In the genomic region with DNA sequence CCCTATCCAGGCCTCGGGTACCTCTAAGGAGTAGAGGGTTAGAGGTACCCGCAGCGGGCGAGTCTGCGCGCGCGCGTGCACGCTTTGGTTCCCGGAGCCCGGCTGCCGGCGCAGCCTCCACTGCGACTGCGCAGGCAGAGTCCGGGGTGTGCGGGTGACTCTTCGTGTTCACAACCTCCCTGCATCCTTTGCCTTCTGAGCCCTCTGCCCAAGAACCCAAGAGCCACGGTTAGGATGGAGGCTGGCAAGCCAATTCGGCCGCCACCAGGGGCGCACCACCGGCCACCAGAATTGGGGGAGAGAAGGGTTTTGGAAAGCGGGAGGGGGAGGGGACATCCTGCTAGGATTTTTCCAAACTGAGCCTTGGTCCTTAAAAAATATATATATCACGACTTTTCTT, we compare ENCODE assay signal across 7 mouse cellular contexts. TPM values are rescaled to one million over a fixed set of nuclear protein-coding genes. Genes with fewer than 3 reads are reported as not detected.
DNase-seq lines count a peak whose midpoint lies in the region; ATAC-seq and TF ChIP-seq lines count a peak whose summit lies in the region.

No protein-coding gene starts in this region.

- no peak for TF ChIP-seq EP300 in ES-Bruce4 (IDR thresholded peaks at IDR 0.05; ENCODE audit: insufficient read depth, low read depth, low read length)
- TF ChIP-seq EP300 in stomach, postnatal 0 days (optimal IDR thresholded peaks at IDR 0.05): no peak

- peak overlapping the region; percentile 63 for H3K4me2 ChIP-seq in heart, embryonic 16.5 days (ENCODE audit: low read depth, low read length)
- H3K4me2 ChIP-seq in stomach, postnatal 0 days (replicated peaks; ENCODE audit: low read depth): peak overlapping the region; percentile 42

- no peak for TF ChIP-seq POLR2A in ES-Bruce4 (IDR thresholded peaks at IDR 0.05; ENCODE audit: insufficient read depth, low read length)

- H3K27ac ChIP-seq in ES-Bruce4 (ENCODE audit: insufficient read depth, low read length): no peak overlapping the region
- no peak overlapping the region for H3K27ac ChIP-seq in heart, embryonic 16.5 days (ENCODE audit: low read length)
- H3K27ac ChIP-seq in layer of hippocampus, adult 2 months: peak overlapping the region; percentile 67
- H3K27ac ChIP-seq in stomach, postnatal 0 days (replicated peaks): no peak overlapping the region

- WGBS in heart, embryonic 16.5 days: 3% methylated on average over 26 of the region's 26 CpGs
- 5% methylated on average over 26 of the region's 26 CpGs for WGBS in stomach, postnatal 0 days

- H3K4me1 ChIP-seq in ES-Bruce4 (ENCODE audit: control insufficient read depth, insufficient read depth, low read length): peaks cover under 1% of the 10 kb centered on the region
- peaks cover 12% of the 10 kb centered on the region for H3K4me1 ChIP-seq in heart, embryonic 16.5 days (ENCODE audit: control insufficient read depth, insufficient read depth, low read length)
- no peaks in the 10 kb centered on the region for H3K4me1 ChIP-seq in stomach, postnatal 0 days (replicated peaks; ENCODE audit: control insufficient read depth, insufficient read depth)

- no peaks in the 10 kb centered on the region for H3K36me3 ChIP-seq in ES-Bruce4 (ENCODE audit: control insufficient read depth, insufficient read depth, low read length, poor library complexity, severe bottlenecking)
- no peaks in the 10 kb centered on the region for H3K36me3 ChIP-seq in heart, embryonic 16.5 days (ENCODE audit: control insufficient read depth, insufficient read depth)
- H3K36me3 ChIP-seq in stomach, postnatal 0 days (ENCODE audit: control insufficient read depth, insufficient read depth, low read length): no peaks in the 10 kb centered on the region

- H3K9ac ChIP-seq in ES-Bruce4 (ENCODE audit: low read depth, poor library complexity, severe bottlenecking): peak overlapping the region; percentile 32
- no peak overlapping the region for H3K9ac ChIP-seq in heart, embryonic 16.5 days (ENCODE audit: low read length)
- H3K9ac ChIP-seq in stomach, postnatal 0 days (ENCODE audit: low read length): no peak overlapping the region; the same call in 1 of the 2 replicates

- TF ChIP-seq CTCF in ES-Bruce4 (IDR thresholded peaks at IDR 0.05; ENCODE audit: low read depth, low read length): peak; percentile 52
- peak; percentile 78 for TF ChIP-seq CTCF in layer of hippocampus, adult 2 months (conservative IDR thresholded peaks at IDR 0.05)
- TF ChIP-seq CTCF in stomach, postnatal 0 days (IDR thresholded peaks at IDR 0.05; ENCODE audit: low read depth): peak; percentile 76

- peak overlapping the region; percentile 44 for H3K4me3 ChIP-seq in ES-Bruce4 (ENCODE audit: low read depth, low read length)
- peak overlapping the region; percentile 30 for H3K4me3 ChIP-seq in heart, embryonic 16.5 days (ENCODE audit: low read length)
- peak overlapping the region; percentile 45 for H3K4me3 ChIP-seq in layer of hippocampus, adult 2 months
- peak overlapping the region; percentile 10; the same call in 1 of the 2 replicates for H3K4me3 ChIP-seq in stomach, postnatal 0 days (ENCODE audit: low read depth, low read length)

- no peaks in the 10 kb centered on the region for H3K27me3 ChIP-seq in ES-Bruce4 (ENCODE audit: control insufficient read depth, insufficient read depth, low read length, poor library complexity, severe bottlenecking)
- H3K27me3 ChIP-seq in heart, embryonic 16.5 days (ENCODE audit: control insufficient read depth, insufficient read depth, low read length): peaks cover 17% of the 10 kb centered on the region
- H3K27me3 ChIP-seq in stomach, postnatal 0 days (ENCODE audit: control insufficient read depth, insufficient read depth, low read length): no peaks in the 10 kb centered on the region

- no peaks in the 10 kb centered on the region for H3K9me3 ChIP-seq in ES-Bruce4 (replicated peaks; ENCODE audit: control insufficient read depth, insufficient read depth, low read length, poor library complexity, severe bottlenecking)
- H3K9me3 ChIP-seq in heart, embryonic 16.5 days (replicated peaks; ENCODE audit: control insufficient read depth, low read length): no peaks in the 10 kb centered on the region
- no peaks in the 10 kb centered on the region for H3K9me3 ChIP-seq in stomach, postnatal 0 days (ENCODE audit: control insufficient read depth, low read length)

- ATAC-seq in heart, embryonic 16.5 days (replicated peaks; ENCODE audit: extremely low read depth, insufficient read depth, low FRiP score): no peak
- ATAC-seq in stomach, postnatal 0 days (ENCODE audit: low FRiP score, low TSS enrichment): no peak

- DNase-seq in B cell, adult 2 months: peak; percentile 56 to 64
- DNase-seq in embryo, embryonic 10 days (ENCODE audit: low spot score): peak; percentile 75
- peak in 1 of 2 experiments; percentile 71 for DNase-seq in layer of hippocampus, adult 2 months (ENCODE audit: low spot score in 2 of 2)
- peak; percentile 71 to 75 for DNase-seq in lung, postnatal 4 days
- peak; percentile 51 for DNase-seq in stomach, postnatal 0 days (ENCODE audit: low spot score)

RNA-seq across cellular contexts. Expression of gene Adgrl1, which starts 2.7 kb away (rescaled TPM):
- 64.0 and 64.7 TPM in 2 replicates for polyA plus RNA-seq in ES-Bruce4 (2011; ENCODE audit: insufficient read depth, insufficient read length, low read depth, missing spikeins)
- polyA plus RNA-seq in heart, embryonic 16.5 days (2015; fragmentation: Nextera tagmentation; extraction: Ambion mirVana): 8.3 and 8.7 TPM in 2 replicates
- total RNA-seq in layer of hippocampus, adult 2 months (2021): 100 to 1,000 TPM; 328 to 329 TPM
- polyA plus RNA-seq in stomach, postnatal 0 days (2015; fragmentation: Nextera tagmentation; extraction: Ambion mirVana): 6.5 and 7.5 TPM in 2 replicates

RNA-seq across cellular contexts. Expression of gene Gm10644, which starts 57.8 kb away (rescaled TPM):
- 0.47 and 0.78 TPM in 2 replicates for polyA plus RNA-seq in ES-Bruce4 (2011; ENCODE audit: insufficient read depth, insufficient read length, low read depth, missing spikeins)
- 1.0 and 1.2 TPM in 2 replicates for polyA plus RNA-seq in heart, embryonic 16.5 days (2015; fragmentation: Nextera tagmentation; extraction: Ambion mirVana)
- under 1 TPM; 0.44 to 0.87 TPM for total RNA-seq in layer of hippocampus, adult 2 months (2021)
- 0.11 and 0.13 TPM in 2 replicates for polyA plus RNA-seq in stomach, postnatal 0 days (2015; fragmentation: Nextera tagmentation; extraction: Ambion mirVana)

RNA-seq across cellular contexts. Expression of gene Asf1b, which starts 58.1 kb away (rescaled TPM):
- polyA plus RNA-seq in ES-Bruce4 (2011; ENCODE audit: insufficient read depth, insufficient read length, low read depth, missing spikeins): 26.3 and 29.3 TPM in 2 replicates
- polyA plus RNA-seq in heart, embryonic 16.5 days (2015; fragmentation: Nextera tagmentation; extraction: Ambion mirVana): 65.2 and 69.1 TPM in 2 replicates
- under 1 TPM; 0.44 to 0.82 TPM for total RNA-seq in layer of hippocampus, adult 2 months (2021)
- polyA plus RNA-seq in stomach, postnatal 0 days (2015; fragmentation: Nextera tagmentation; extraction: Ambion mirVana): 14.1 and 16.6 TPM in 2 replicates
